Mouse (Mus musculus) C3H10T1/2 (cell line): Measurements from ENCODE around the gene Olfr464. TPM values are rescaled to one million over a fixed set of nuclear protein-coding genes. Genes with fewer than 3 reads are reported as not detected.

Experiments
- polyA plus RNA-seq, 2 experiments: library from polyadenylated mRNA; unstranded; fragments of >200 nt; fragmentation: generic; extraction: Trizol; gene quantifications; one replicate each; pipeline ENCODE4 v1.2.1; 2012; ENCODE audit warnings: missing spikeins in 2 of 2

Olfr464 gene
- not detected for polyA plus RNA-seq

DNA sequence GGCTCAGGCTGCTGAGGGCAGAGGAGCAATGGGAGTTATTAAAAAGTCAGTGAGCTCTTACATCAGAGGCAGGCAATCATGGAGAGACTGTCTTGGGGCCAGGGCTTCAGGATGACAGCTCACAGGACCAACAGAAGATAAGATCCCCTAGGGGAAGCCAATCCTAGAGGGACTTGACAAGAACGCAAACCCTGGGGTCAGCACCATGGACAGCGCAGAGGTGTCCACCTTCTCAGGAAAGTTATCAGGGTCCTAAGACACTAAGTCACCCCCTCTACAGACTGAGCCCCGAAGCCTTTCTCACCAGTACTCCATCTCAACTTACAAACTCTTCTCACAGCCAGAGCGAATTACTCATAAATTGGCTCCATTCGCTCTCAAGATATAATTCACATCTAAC is at the start of gene Olfr464:
Gene Olfr464, minus strand, starts transcription at position 2 of the 400 bp plus-strand sequence.

DNA sequence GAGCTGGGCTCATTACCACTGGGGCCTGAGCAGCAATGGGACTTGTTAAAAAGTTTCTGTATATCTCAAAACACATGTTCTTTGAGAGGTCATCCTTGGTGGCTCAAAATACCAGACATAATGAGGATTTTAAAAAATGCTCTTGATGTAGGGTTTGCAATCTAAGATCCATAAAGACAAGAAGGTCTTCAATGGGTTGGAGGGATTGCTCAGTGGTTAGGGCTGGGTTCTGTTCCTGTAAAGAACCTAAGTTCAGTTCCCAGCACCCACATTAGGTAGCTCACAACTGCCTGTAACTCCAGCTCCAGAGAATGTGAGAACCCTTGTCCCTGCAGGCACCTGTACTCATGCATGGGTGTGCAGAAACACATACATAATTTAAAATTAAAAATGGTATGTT is 23.5 kb downstream of the Olfr464 start, which contains the start of gene Olfr463:
Gene Olfr463, minus strand, starts transcription at position 101 of the 400 bp plus-strand sequence.

DNA sequence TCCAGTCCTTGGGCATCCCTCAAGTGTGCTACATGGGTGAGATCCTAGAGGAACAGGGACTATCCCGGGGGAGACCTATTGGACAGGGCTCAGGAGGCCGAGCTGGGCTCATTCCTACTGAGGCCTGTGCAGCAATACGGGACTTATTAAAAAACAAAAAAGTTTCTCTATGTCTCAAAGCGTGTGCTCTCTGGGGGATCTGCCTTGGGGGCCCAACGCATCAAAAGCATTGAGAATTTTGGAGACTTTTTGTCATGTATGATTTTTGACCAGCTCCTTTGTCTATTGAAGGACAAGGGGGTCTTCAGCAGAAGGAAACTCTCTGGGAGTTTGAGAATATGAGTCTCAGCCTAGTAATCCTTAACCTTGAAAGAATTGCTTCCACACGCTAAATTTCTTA is 28.6 kb downstream of the Olfr464 start, which contains the start of gene Olfr462:
Gene Olfr462, minus strand, starts transcription at position 101 of the 400 bp plus-strand sequence.

DNA sequence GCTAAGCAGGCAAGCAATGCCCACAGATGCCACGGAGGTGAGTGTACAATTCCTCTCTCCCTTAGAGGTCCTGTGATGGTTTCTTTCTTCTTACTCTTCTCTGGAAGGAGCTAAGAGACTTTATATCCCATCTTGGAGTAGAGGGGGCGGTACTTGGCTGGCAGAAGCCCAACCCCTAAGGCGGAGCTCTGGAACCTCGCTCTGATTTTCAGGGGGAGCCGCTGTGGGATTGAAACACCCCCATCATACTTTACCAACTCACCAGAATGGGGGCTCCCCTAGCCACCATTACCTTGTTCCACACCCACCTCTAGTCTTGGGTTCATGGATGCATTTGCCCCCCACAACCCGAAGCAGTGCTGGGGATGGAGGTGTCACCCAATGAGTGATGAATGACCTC is 45.3 kb downstream of the Olfr464 start, which contains the start of gene Epx:
Gene Epx, minus strand, starts transcription at position 101 of the 400 bp plus-strand sequence.

Other genes starting within 250 kb of the Olfr464 start
- 100 to 1,000 TPM; 223 to 408 TPM for gene Supt4a, start 183.4 kb downstream of the Olfr464 start, polyA plus RNA-seq
- gene Tspoap1, start 160.4 kb downstream of the Olfr464 start, polyA plus RNA-seq, result under 1 TPM in 1 of 2 experiments, not detected in 1; 0.01 TPM
- gene Mpo, start 127.4 kb downstream of the Olfr464 start, polyA plus RNA-seq, result not detected
- gene Lpo, start 92.7 kb downstream of the Olfr464 start, polyA plus RNA-seq, result not detected
- 1 to 10 TPM; 1.7 to 7.9 TPM for gene Mks1, start 67.8 kb downstream of the Olfr464 start, polyA plus RNA-seq
- not detected for gene Epx, start 45.4 kb downstream of the Olfr464 start, polyA plus RNA-seq
- not detected for gene Olfr462, start 28.7 kb downstream of the Olfr464 start, polyA plus RNA-seq
- not detected for gene Olfr463, start 23.6 kb downstream of the Olfr464 start, polyA plus RNA-seq
- 100 to 1,000 TPM in 1 of 2 experiments, 10 to 100 TPM in 1; 65.7 to 140 TPM for gene Dynll2, start 66.6 kb upstream of the Olfr464 start, polyA plus RNA-seq
- 10 to 100 TPM; 13.4 to 72.9 TPM for gene Srsf1, start 126.4 kb upstream of the Olfr464 start, polyA plus RNA-seq
- 10 to 100 TPM in 1 of 2 experiments, 1 to 10 TPM in 1; 3.1 to 21.1 TPM for gene Vezf1, start 147.3 kb upstream of the Olfr464 start, polyA plus RNA-seq
- 10 to 100 TPM; 29.7 to 61.1 TPM for gene Cuedc1, start 177.1 kb upstream of the Olfr464 start, polyA plus RNA-seq